Mouse (Mus musculus) gastrocnemius, postnatal 4 days (tissue): ENCODE data around the gene Mrgpra2b. TPM values are rescaled to one million over a fixed set of nuclear protein-coding genes. Genes with fewer than 3 reads are reported as not detected.
"Not testable (repeated sequence)": the region's sequence is repeated elsewhere in the genome, so short reads cannot be mapped to it uniquely, and the experiment has no call there.

Source experiments
- DNase-seq, 2 experiments: peaks; one replicate each; pipeline ENCODE4 v3.0.0; 2021 to 2022; ENCODE audit warnings: low spot score in 2 of 2, mixed read lengths in 2 of 2
- long read RNA-seq, 2 experiments: library from polyadenylated mRNA; stranded (forward); transcript quantifications; one replicate each; pipeline ENCODE4 v2.0.0; 2021
- total RNA-seq, 2 experiments: library from RNA; stranded (reverse); gene quantifications; 2 replicates each; pipeline ENCODE4 v1.2.3; 2021

Mrgpra2b gene
- not detected for total RNA-seq
- long read RNA-seq, experiment 1: 0 reads
- long read RNA-seq, experiment 2: 0 reads

DNA sequence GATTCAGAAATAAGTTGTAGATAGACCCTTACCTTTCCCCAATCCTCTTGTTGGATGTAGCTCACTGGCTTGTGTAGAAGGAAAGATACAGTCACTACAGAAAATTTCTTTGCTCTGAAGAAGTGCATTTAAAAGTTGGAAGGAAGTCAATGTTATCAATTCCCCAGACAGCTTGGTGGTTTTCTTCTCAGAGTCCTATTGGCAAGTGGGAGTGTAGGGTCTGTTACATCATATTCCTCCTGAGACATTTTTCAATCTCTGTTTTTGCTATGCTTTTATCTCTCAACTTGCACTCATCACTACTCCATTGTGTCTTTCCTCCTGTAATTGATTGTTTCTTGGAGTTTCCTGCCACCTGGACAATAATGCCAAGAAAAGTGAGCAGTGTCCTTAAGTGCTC is at the start of gene Mrgpra2b:
Gene Mrgpra2b (minus strand): TSS at position 101 of the 400 bp plus-strand sequence.
- DNase-seq: no peak

DNA sequence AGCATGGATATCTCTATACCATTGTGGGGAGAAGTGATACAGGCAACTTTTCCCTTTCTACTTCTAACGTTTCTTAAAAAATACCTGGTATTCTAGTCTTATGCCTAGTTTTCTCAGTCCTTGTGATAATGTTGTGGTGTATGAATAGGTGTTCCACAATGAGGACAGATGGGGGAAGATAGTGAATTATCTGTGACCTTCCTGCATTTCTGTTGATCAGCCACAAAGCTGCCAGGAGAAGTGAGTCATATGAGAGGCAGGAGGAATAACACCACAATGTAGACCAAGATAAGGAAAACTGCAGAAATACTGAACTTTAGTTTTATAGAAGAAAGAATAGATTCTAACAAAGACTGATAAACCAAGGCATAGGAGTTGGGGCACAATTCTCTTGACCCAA is 12.3 kb downstream of the Mrgpra2b start:
- no peak for DNase-seq

DNA sequence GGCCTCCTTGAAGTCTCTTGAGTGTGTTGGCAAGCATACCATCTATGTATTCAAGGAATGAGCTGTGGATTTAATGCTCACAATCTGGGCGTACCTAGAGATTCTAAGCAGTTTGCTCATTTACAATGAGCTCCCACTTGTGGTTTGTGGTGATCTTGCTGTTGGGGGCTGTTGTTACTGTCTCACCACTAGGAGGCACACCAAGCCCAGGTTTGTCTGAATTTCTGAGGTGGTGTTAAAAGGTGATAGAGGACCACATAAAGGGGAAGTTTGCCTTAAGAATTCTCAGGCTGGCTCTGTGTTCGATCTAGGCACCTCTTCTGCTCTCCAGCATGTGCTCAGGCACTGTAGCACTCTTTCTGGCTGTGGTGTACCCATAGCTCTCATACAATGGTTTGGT is 13.6 kb downstream of the Mrgpra2b start:
- DNase-seq: no peak

DNA sequence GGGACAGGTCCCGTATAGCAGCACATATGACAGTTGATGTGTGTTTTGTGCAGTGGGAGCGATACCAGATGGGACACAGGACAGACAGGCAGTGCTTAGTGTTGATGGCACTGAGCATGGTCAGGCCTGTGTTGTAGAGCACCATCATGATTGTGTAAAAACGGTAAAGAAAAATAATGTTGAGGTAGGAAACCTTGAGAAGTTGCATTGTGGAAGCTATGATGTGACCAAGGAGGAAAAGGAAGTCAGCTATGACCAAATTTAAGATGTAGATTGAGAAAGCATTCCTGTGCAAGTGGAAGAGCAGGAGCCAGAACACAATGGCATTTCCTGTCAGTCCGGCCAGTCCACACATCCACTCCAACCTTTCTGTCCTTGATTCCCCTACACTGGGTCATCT is 25.7 kb downstream of the Mrgpra2b start:
- DNase-seq: no peak

DNA sequence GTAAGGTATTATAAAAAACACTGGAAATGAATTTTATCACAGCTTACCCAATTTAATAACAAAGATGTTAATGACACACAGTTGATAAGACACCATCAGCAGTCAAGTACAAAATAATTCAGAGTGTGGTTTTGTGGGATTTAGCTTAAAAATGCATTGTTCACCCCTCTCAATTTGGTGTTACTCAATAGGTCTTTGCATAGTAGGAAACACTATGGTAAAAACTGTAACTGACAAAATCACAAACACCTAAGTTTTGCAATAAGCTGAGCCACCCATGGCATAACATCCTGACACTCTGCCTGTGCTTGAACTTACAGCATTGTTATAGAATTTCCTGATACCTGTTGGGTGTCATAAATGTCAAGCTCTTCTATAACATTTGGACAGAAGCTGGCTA is 37.4 kb downstream of the Mrgpra2b start:
- DNase-seq: not testable (repeated sequence)

DNA sequence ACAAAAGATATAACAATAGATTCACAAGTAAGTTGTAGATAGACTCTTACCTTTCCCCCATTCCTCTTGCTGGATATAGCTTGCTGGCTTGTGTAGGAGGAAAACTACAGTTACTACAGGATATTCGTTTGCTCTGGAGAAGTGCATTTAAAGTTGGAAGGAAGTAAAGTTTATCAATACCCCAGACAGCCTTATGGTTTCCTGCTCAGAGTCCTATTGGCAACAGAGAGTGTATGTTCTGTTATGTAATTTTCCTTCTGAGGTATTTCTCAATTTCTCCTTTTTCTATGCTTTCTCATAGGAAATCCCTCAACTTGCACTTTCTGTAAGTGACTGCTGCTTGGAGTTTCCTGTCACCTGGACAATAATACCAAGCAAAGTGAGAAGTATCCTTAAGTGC is 39.2 kb downstream of the Mrgpra2b start:
- DNase-seq: not testable (repeated sequence)

DNA sequence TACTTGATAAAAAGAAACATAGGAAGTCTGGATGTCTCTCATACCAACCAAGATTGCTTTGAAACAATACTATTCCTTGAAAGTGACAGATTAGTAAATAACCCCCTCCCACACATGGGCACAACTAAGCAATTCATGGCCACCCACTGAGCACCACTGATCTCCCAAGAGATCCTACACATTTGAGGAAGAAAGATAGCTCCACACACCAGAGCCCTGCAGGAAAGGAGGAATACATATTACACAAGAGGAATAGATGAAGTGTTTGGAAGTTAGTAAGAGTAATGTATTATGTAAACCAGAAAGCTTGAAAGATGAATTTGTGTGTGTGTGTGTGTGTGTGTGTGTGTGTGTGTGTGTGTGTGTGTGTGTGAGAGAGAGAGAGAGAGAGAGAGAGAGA is 45.5 kb downstream of the Mrgpra2b start:
- not testable (repeated sequence) for DNase-seq

DNA sequence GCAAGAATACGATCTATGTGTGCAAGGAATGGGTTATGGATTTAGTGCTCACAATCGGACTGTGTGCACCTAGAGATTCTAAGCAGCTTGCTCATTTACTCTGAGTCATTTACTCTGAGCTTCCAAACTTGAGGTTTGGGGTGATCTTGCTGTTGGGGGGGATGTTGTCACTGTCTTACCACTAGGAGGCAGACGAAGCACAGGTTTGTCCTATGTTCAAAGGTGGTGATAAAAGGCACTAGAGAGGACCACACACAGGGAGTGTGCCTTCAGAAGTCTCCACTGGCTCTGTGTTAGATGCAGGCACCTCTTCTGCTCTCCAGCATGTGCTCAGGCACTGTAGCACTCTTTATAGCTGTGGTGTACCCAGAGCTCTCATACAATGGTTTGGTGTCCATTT is 54.8 kb downstream of the Mrgpra2b start:
- DNase-seq: not testable (repeated sequence)

DNA sequence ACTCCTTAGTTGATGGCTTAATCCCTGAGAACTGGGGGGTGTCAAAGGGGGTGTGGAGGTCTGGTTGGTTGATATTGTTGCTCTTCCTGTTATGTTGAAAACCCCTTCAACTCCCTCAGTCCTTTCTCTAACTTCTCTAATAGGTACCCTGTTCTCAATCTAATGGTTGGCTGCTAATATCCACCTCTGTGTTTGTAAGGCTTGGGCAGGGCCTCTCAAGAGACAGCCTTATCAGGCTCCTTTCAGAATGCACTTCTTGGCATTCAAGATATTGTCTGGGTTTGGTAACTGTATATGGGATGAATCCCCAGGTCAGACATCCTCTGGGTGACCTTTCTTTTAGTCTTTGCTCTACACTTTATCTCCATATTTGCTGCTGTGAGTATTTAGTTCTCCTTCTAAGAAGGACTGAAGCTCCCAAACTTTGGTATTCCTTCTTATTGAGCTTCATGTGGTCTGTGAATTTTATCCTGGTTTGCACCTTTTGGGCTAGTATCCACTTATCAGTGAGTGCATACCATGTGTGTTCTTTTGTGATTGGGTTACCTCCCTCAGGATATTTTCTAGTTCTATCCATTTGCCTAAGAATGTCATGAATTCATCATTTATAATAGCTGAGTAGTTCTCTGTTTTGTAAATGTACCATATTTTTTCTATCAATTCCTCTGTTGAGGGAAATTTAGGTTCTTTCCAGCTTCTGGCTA is 63.2 kb downstream of the Mrgpra2b start:
- not testable (repeated sequence) for DNase-seq

DNA sequence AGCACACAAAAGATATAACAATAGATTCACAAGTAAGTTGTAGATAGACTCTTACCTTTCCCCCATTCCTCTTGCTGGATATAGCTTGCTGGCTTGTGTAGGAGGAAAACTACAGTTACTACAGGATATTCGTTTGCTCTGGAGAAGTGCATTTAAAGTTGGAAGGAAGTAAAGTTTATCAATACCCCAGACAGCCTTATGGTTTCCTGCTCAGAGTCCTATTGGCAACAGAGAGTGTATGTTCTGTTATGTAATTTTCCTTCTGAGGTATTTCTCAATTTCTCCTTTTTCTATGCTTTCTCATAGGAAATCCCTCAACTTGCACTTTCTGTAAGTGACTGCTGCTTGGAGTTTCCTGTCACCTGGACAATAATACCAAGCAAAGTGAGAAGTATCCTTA is 76.6 kb downstream of the Mrgpra2b start, which contains the start of gene Mrgpra2a:
Gene Mrgpra2a (minus strand): TSS at position 125 of the 400 bp plus-strand sequence.
- not testable (repeated sequence) for DNase-seq

DNA sequence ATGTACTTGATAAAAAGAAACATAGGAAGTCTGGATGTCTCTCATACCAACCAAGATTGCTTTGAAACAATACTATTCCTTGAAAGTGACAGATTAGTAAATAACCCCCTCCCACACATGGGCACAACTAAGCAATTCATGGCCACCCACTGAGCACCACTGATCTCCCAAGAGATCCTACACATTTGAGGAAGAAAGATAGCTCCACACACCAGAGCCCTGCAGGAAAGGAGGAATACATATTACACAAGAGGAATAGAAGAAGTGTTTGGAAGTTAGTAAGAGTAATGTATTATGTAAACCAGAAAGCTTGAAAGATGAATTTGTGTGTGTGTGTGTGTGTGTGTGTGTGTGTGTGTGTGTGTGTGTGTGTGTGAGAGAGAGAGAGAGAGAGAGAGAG is 82.9 kb downstream of the Mrgpra2b start:
- DNase-seq: not testable (repeated sequence)

DNA sequence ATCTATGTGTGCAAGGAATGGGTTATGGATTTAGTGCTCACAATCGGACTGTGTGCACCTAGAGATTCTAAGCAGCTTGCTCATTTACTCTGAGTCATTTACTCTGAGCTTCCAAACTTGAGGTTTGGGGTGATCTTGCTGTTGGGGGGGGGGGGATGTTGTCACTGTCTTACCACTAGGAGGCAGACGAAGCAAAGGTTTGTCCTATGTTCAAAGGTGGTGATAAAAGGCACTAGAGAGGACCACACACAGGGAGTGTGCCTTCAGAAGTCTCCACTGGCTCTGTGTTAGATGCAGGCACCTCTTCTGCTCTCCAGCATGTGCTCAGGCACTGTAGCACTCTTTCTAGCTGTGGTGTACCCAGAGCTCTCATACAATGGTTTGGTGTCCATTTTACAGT is 92.2 kb downstream of the Mrgpra2b start:
- not testable (repeated sequence) for DNase-seq

DNA sequence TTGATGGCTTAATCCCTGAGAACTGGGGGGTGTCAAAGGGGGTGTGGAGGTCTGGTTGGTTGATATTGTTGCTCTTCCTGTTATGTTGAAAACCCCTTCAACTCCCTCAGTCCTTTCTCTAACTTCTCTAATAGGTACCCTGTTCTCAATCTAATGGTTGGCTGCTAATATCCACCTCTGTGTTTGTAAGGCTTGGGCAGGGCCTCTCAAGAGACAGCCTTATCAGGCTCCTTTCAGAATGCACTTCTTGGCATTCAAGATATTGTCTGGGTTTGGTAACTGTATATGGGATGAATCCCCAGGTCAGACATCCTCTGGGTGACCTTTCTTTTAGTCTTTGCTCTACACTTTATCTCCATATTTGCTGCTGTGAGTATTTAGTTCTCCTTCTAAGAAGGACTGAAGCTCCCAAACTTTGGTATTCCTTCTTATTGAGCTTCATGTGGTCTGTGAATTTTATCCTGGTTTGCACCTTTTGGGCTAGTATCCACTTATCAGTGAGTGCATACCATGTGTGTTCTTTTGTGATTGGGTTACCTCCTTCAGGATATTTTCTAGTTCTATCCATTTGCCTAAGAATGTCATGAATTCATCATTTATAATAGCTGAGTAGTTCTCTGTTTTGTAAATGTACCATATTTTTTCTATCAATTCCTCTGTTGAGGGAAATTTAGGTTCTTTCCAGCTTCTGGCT is 100.7 kb downstream of the Mrgpra2b start:
- not testable (repeated sequence) for DNase-seq

Other genes with a start within 250 kb of the Mrgpra2b start
- gene Mrgpra1, start 174.6 kb downstream of the Mrgpra2b start, total RNA-seq: not detected
- not detected for gene Mrgpra2a, start 76.7 kb downstream of the Mrgpra2b start, total RNA-seq
- not detected for gene Mrgpra3, start 72.5 kb upstream of the Mrgpra2b start, total RNA-seq